Mouse (Mus musculus): ENCODE results near the gene Dtnb. TPM values are rescaled to one million over a fixed set of nuclear protein-coding genes. Genes with fewer than 3 reads are reported as not detected.
A peak's percentile ranks its signal among the peaks of the same experiment; 100 is the strongest.

Dtnb gene
- polyA plus RNA-seq, 1 experiment from 2014 or later: 36.7 TPM

DNA sequence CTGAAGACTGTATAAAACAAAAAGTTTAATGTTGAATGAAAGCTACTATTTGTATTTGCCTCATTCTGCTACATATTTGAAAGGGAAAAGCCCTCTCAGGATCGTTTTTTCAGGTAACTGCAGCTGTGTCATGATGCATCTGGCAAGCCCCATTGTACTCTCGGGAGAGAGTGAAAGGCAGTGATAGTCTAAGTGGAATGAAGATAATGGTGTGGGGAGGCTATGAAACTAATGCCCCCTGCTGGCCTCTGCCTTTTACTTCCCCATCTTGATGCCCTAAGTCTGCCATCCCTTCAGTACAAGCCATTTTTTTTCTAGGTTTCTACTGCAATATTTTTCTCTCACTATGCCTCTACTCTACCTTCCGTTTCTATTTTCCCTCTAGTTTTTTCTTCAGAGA is 69.8 kb downstream of the Dtnb start:
- no peaks in the 10 kb centered on the region for H3K9me3 ChIP-seq
- DNase-seq (ENCODE audit: low spot score): no peak
- no peaks in the 10 kb centered on the region for H3K4me1 ChIP-seq (replicated peaks)
- no peak overlapping the region for H3K4me3 ChIP-seq
- no peaks in the 10 kb centered on the region for H3K36me3 ChIP-seq
- H3K27me3 ChIP-seq (ENCODE audit: insufficient read depth, poor library complexity, severe bottlenecking): no peaks in the 10 kb centered on the region
- H3K27ac ChIP-seq: no peak overlapping the region
- 56% methylated on average over 3 of the region's 3 CpGs for WGBS

GRCm38 (mm10) chr12:3656799-3657198 is 84.6 kb downstream of the Dtnb start:
- Histone ChIP-seq H3K36me3 (no peaks in the 10 kb centered on the region), H3K4me3 (no peak overlapping the region), H3K27me3 (ENCODE audit: insufficient read depth, poor library complexity, severe bottlenecking) (no peaks in the 10 kb centered on the region), H3K4me1 (replicated peaks) (no peaks in the 10 kb centered on the region), H3K27ac (no peak overlapping the region), H3K9me3 (no peaks in the 10 kb centered on the region)
- no peak for DNase-seq (ENCODE audit: low spot score)
- 81% methylated on average over 7 of the region's 7 CpGs for WGBS

GRCm38 (mm10) chr12:3657234-3657633 is 85.1 kb downstream of the Dtnb start:
- H3K27me3 ChIP-seq (ENCODE audit: insufficient read depth, poor library complexity, severe bottlenecking): no peaks in the 10 kb centered on the region
- no peak overlapping the region for H3K27ac ChIP-seq
- H3K4me3 ChIP-seq: no peak overlapping the region
- H3K36me3 ChIP-seq: no peaks in the 10 kb centered on the region
- WGBS: 95% methylated on average over 4 of the region's 4 CpGs
- H3K9me3 ChIP-seq: no peaks in the 10 kb centered on the region
- DNase-seq (ENCODE audit: low spot score): no peak
- H3K4me1 ChIP-seq (replicated peaks): peaks cover under 1% of the 10 kb centered on the region; the same call in 1 of the 2 replicates

GRCm38 (mm10) chr12:3657786-3658185 is 85.6 kb downstream of the Dtnb start:
- WGBS: 91% methylated on average over 10 of the region's 10 CpGs
- Histone ChIP-seq H3K27me3 (ENCODE audit: insufficient read depth, poor library complexity, severe bottlenecking) (no peaks in the 10 kb centered on the region), H3K9me3 (no peaks in the 10 kb centered on the region)

GRCm38 (mm10) chr12:3659554-3660311 is 87.6 kb downstream of the Dtnb start:
- Histone ChIP-seq H3K4me3 (no peak overlapping the region), H3K4me1 (replicated peaks) (peaks cover 8% of the 10 kb centered on the region), H3K9me3 (no peaks in the 10 kb centered on the region), H3K27ac (no peak overlapping the region), H3K36me3 (no peaks in the 10 kb centered on the region), H3K27me3 (ENCODE audit: insufficient read depth, poor library complexity, severe bottlenecking) (no peaks in the 10 kb centered on the region)
- 90% methylated on average over 4 of the region's 4 CpGs for WGBS
- no peak for DNase-seq (ENCODE audit: low spot score)

More at GRCm38 (mm10) chr12:3657786-3658185, 85.6 kb downstream of the Dtnb start:
- no peak overlapping the region for H3K4me3 ChIP-seq
- H3K4me1 ChIP-seq (replicated peaks): peaks cover 6% of the 10 kb centered on the region
- no peak overlapping the region for H3K27ac ChIP-seq
- no peaks in the 10 kb centered on the region for H3K36me3 ChIP-seq
- DNase-seq (ENCODE audit: low spot score): no peak

GRCm38 (mm10) chr12:3660985-3661635 is 88.9 kb downstream of the Dtnb start:
- Histone ChIP-seq H3K36me3 (no peaks in the 10 kb centered on the region), H3K9me3 (no peaks in the 10 kb centered on the region)
- no peak for DNase-seq (ENCODE audit: low spot score)

DNA sequence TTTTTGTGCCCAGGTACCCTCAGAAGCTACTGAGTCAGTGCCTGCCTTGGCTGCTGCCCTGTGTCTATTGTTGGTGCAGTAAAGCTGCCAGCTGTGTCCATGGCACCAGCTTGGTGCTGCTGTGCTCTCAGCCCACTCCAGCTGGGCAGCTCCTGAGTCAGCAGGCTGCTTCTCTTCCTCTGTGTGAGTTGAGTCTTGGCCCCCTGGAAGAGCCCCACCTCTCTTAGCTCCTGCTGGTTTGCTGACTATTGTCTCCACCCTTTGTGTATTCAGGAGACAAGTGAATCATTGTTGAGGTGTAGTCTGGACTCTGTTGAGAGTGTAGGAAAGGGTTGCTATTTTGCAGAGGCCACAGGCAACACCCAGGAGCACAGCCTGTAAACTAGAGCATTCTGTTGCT is 90.5 kb downstream of the Dtnb start:
- Histone ChIP-seq H3K36me3 (no peaks in the 10 kb centered on the region), H3K27ac (no peak overlapping the region), H3K27me3 (ENCODE audit: insufficient read depth, poor library complexity, severe bottlenecking) (no peaks in the 10 kb centered on the region), H3K9me3 (no peaks in the 10 kb centered on the region), H3K4me1 (replicated peaks) (peaks cover 8% of the 10 kb centered on the region), H3K4me3 (no peak overlapping the region)
- DNase-seq (ENCODE audit: low spot score): no peak

More at GRCm38 (mm10) chr12:3660985-3661635, 88.9 kb downstream of the Dtnb start:
- Histone ChIP-seq H3K4me3 (no peak overlapping the region), H3K27ac (no peak overlapping the region), H3K4me1 (replicated peaks) (peaks cover 8% of the 10 kb centered on the region), H3K27me3 (ENCODE audit: insufficient read depth, poor library complexity, severe bottlenecking) (no peaks in the 10 kb centered on the region)
- WGBS: 76% methylated on average over 1 of the region's 1 CpGs

- H3K36me3 ChIP-seq: no peaks in the 10 kb centered on the region
- peaks cover 8% of the 10 kb centered on the region for H3K4me1 ChIP-seq (replicated peaks)
- DNase-seq (ENCODE audit: low spot score): no peak
- no peak overlapping the region for H3K4me3 ChIP-seq
- no peaks in the 10 kb centered on the region for H3K9me3 ChIP-seq
- H3K27me3 ChIP-seq (ENCODE audit: insufficient read depth, poor library complexity, severe bottlenecking): no peaks in the 10 kb centered on the region
- no peak overlapping the region for H3K27ac ChIP-seq
- 92% methylated on average over 7 of the region's 7 CpGs for WGBS
Measured at GRCm38 (mm10) chr12:3663386-3663785, 91.2 kb downstream of the Dtnb start.

DNA sequence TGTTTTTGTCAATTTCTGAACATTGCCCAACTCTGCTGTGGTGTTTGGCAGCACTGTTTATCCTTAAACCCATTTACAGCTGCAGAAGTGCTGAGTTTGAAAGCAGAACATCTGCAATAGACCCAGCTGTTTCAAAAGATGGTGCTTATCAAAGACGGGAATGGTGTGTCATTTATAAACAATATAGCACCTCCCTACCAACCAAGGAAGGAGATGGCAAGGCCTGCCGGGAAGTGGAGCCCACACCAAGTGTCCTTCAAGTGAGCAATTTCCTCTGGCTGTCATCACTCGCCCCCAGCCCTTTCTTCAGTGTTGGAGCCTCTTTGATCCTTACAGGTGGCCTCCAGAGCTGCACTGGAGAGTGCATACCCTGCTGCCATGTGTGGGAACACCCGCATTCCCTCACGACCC is 97.8 kb downstream of the Dtnb start:
- peak; percentile 49 for DNase-seq (ENCODE audit: low spot score)
- H3K27ac ChIP-seq: no peak overlapping the region
- no peaks in the 10 kb centered on the region for H3K36me3 ChIP-seq
- no peaks in the 10 kb centered on the region for H3K9me3 ChIP-seq
- no peaks in the 10 kb centered on the region for H3K27me3 ChIP-seq (ENCODE audit: insufficient read depth, poor library complexity, severe bottlenecking)
- H3K4me3 ChIP-seq: no peak overlapping the region
- 43% methylated on average over 5 of the region's 5 CpGs for WGBS
- H3K4me1 ChIP-seq (replicated peaks): peaks cover 6% of the 10 kb centered on the region; the same call in 1 of the 2 replicates

- WGBS: 87% methylated on average over 4 of the region's 4 CpGs
Measured at GRCm38 (mm10) chr12:3671117-3671516, 98.9 kb downstream of the Dtnb start.

DNA sequence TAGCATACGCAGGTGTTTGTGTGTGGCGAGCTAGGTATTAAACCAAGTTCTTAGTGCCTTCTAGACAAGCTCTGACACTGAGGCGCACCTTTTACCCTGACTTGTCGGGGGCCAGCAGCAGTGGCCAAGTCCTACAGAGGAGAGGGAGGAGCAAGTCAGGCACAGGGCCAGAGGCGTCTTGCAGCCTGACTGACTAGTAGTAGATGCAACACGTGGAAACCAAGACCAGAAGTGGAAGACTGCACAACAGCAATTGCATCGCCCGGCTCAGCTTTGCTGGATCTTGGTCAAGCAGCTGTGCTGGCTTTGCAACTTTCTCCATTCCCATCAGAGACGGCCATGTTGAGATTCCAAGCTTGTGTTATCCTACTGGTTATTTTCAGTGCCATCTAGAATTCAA is 100.6 kb downstream of the Dtnb start:
- H3K9me3 ChIP-seq: no peaks in the 10 kb centered on the region
- H3K4me3 ChIP-seq: no peak overlapping the region
- H3K27ac ChIP-seq: no peak overlapping the region
- DNase-seq (ENCODE audit: low spot score): no peak
- H3K27me3 ChIP-seq (ENCODE audit: insufficient read depth, poor library complexity, severe bottlenecking): no peaks in the 10 kb centered on the region
- peaks cover 6% of the 10 kb centered on the region; the same call in 1 of the 2 replicates for H3K4me1 ChIP-seq (replicated peaks)
- H3K36me3 ChIP-seq: no peaks in the 10 kb centered on the region
- WGBS: 89% methylated on average over 9 of the region's 9 CpGs

More at GRCm38 (mm10) chr12:3671117-3671516, 98.9 kb downstream of the Dtnb start:
- Histone ChIP-seq H3K27ac (no peak overlapping the region), H3K27me3 (ENCODE audit: insufficient read depth, poor library complexity, severe bottlenecking) (no peaks in the 10 kb centered on the region), H3K36me3 (no peaks in the 10 kb centered on the region), H3K4me3 (no peak overlapping the region), H3K9me3 (no peaks in the 10 kb centered on the region), H3K4me1 (replicated peaks) (peaks cover 6% of the 10 kb centered on the region; the same call in 1 of the 2 replicates)
- no peak for DNase-seq (ENCODE audit: low spot score)

- no peak overlapping the region for H3K27ac ChIP-seq
- H3K27me3 ChIP-seq (ENCODE audit: insufficient read depth, poor library complexity, severe bottlenecking): no peaks in the 10 kb centered on the region
- no peak overlapping the region for H3K4me3 ChIP-seq
- 69% methylated on average over 8 of the region's 8 CpGs for WGBS
- no peaks in the 10 kb centered on the region for H3K9me3 ChIP-seq
- peaks cover 6% of the 10 kb centered on the region for H3K4me1 ChIP-seq (replicated peaks)
- no peaks in the 10 kb centered on the region for H3K36me3 ChIP-seq
- DNase-seq (ENCODE audit: low spot score): no peak
Measured at GRCm38 (mm10) chr12:3673886-3674285, 101.7 kb downstream of the Dtnb start.

DNA sequence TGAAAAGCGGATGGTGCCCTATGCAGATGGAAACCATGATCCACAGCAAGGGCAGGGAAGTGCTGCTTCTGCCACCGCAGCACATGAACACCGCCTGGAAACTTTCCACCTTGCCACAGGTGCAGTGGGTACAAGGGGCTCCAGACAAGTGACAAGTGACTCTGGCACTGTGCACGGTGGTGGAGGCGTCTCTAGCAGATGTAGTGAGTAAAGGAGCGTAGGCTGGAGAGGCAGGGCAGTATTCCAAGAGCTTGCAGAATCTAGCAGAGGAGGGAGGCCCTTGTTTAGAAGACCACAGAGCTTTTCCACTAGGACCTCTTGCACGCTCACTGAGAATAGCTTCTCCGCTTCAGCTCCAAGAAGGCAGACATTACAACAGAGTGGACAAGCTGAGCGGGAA is 102.7 kb downstream of the Dtnb start:
- peaks cover 3% of the 10 kb centered on the region for H3K4me1 ChIP-seq (replicated peaks)
- 94% methylated on average over 9 of the region's 9 CpGs for WGBS
- no peak overlapping the region for H3K27ac ChIP-seq
- no peaks in the 10 kb centered on the region for H3K36me3 ChIP-seq
- H3K9me3 ChIP-seq: no peaks in the 10 kb centered on the region
- no peak for DNase-seq (ENCODE audit: low spot score)
- H3K27me3 ChIP-seq (ENCODE audit: insufficient read depth, poor library complexity, severe bottlenecking): no peaks in the 10 kb centered on the region
- no peak overlapping the region for H3K4me3 ChIP-seq
